Mouse (Mus musculus): ENCODE data around the gene Abcb9.
A peak's percentile ranks its signal among the peaks of the same experiment; 100 is the strongest.
"Not testable (repeated sequence)": the region's sequence is repeated elsewhere in the genome, so short reads cannot be mapped to it uniquely, and the experiment has no call there.

Gene Abcb9

GRCm38 (mm10) chr5:124056956-124057355 is 38.6 kb downstream of the Abcb9 start:
- no peak for DNase-seq

- DNase-seq: no peak
Measured at GRCm38 (mm10) chr5:124056219-124056618, 39.4 kb downstream of the Abcb9 start.

GRCm38 (mm10) chr5:124052641-124053040 is 43.0 kb downstream of the Abcb9 start:
- not testable (repeated sequence) for DNase-seq

GRCm38 (mm10) chr5:124051899-124052491 is 43.6 kb downstream of the Abcb9 start:
- peak in 1 of 2 experiments; percentile 52 for DNase-seq

- peak; percentile 49 to 72 for DNase-seq
Measured at GRCm38 (mm10) chr5:124050095-124051050, 45.2 kb downstream of the Abcb9 start.

GRCm38 (mm10) chr5:124049249-124050045 is 46.2 kb downstream of the Abcb9 start:
- DNase-seq: no peak

- no peak for DNase-seq
Measured at GRCm38 (mm10) chr5:124046741-124047401, 48.7 kb downstream of the Abcb9 start.

GRCm38 (mm10) chr5:124045453-124046010 is 50.1 kb downstream of the Abcb9 start:
- no peak for DNase-seq

GRCm38 (mm10) chr5:124043999-124044398 is 51.6 kb downstream of the Abcb9 start:
- DNase-seq: no peak

GRCm38 (mm10) chr5:124043212-124043978 is 52.2 kb downstream of the Abcb9 start:
- DNase-seq: no peak

- DNase-seq: no peak
Measured at GRCm38 (mm10) chr5:124041097-124041496, 54.5 kb downstream of the Abcb9 start.

- no peak for DNase-seq
Measured at GRCm38 (mm10) chr5:124039602-124040001, 56.0 kb downstream of the Abcb9 start.

- DNase-seq: peak; percentile 59 to 79
Measured at GRCm38 (mm10) chr5:124036836-124037235, 58.8 kb downstream of the Abcb9 start.

GRCm38 (mm10) chr5:124036341-124036740 is 59.3 kb downstream of the Abcb9 start:
- no peak for DNase-seq

GRCm38 (mm10) chr5:124035806-124036205 is 59.8 kb downstream of the Abcb9 start:
- no peak for DNase-seq

GRCm38 (mm10) chr5:124035406-124035805 is 60.2 kb downstream of the Abcb9 start:
- no peak for DNase-seq

- DNase-seq: peak; percentile 48 to 77
Measured at GRCm38 (mm10) chr5:124034471-124034870, 61.1 kb downstream of the Abcb9 start.

GRCm38 (mm10) chr5:124032001-124032508 is 63.5 kb downstream of the Abcb9 start, which contains the start of gene Vps37b:
TSS of gene Vps37b (minus strand) at chr5:124032270.
- DNase-seq: peak; percentile 75 to 81

- no peak for DNase-seq
Measured at GRCm38 (mm10) chr5:124031068-124031955, 64.3 kb downstream of the Abcb9 start.

Measured in thymus, adult 18-20 months (tissue).